Mouse (Mus musculus): ENCODE data around the gene Birc6. TPM values are rescaled to one million over a fixed set of nuclear protein-coding genes. Genes with fewer than 3 reads are reported as not detected.

The Birc6 gene
- polyA plus RNA-seq, 1 experiment from 2014 or later = 89.7 TPM

Other genes with a start within 250 kb of the Birc6 start
- 80.9 and 85.1 TPM in 2 replicates for gene Memo1, start 232.8 kb upstream of the Birc6 start, polyA plus RNA-seq (2015; fragmentation: Nextera tagmentation; extraction: Ambion mirVana)
- gene Dpy30, start 204.4 kb upstream of the Birc6 start, polyA plus RNA-seq (2015; fragmentation: Nextera tagmentation; extraction: Ambion mirVana) = 212 and 222 TPM in 2 replicates
- 10.8 and 11.0 TPM in 2 replicates for gene Spast, start 189.3 kb upstream of the Birc6 start, polyA plus RNA-seq (2015; fragmentation: Nextera tagmentation; extraction: Ambion mirVana)
- 38.4 and 40.5 TPM in 2 replicates for gene Slc30a6, start 132.7 kb upstream of the Birc6 start, polyA plus RNA-seq (2015; fragmentation: Nextera tagmentation; extraction: Ambion mirVana)
- gene Nlrc4, start 69.2 kb upstream of the Birc6 start, polyA plus RNA-seq (2015; fragmentation: Nextera tagmentation; extraction: Ambion mirVana) = 0.30 and 0.39 TPM in 2 replicates
- gene Yipf4, start 38.8 kb upstream of the Birc6 start, polyA plus RNA-seq (2015; fragmentation: Nextera tagmentation; extraction: Ambion mirVana) = 67.5 and 67.9 TPM in 2 replicates
- gene Ttc27, start 189.4 kb downstream of the Birc6 start, polyA plus RNA-seq (2015; fragmentation: Nextera tagmentation; extraction: Ambion mirVana) = 18.6 and 20.0 TPM in 2 replicates